Mouse (Mus musculus) embryonic facial prominence, embryonic 13.5 days (tissue): ENCODE results near the gene Aldh1b1. TPM values are rescaled to one million over a fixed set of nuclear protein-coding genes. Genes with fewer than 3 reads are reported as not detected.

ENCODE experiments used
- ATAC-seq: fragments of 200-750 bp; cut with Nextera tagmentation; 2 replicates; pipeline ENCODE4 v1.8.0; 2017; ENCODE audit warnings: low read depth; ENCODE audit not compliant: insufficient number of reproducible peaks, insufficient read depth, low FRiP score, low TSS enrichment
- H3K27ac ChIP-seq: fragments of 300-500 bp; sonication (generic); 2 replicates; pipeline ENCODE4 v1.5.1; 2015; ENCODE audit warnings: moderate library complexity, mild to moderate bottlenecking, inconsistent platforms
- H3K27me3 ChIP-seq: fragments of 300-500 bp; sonication (generic); 2 replicates; pipeline ENCODE4 v1.6.1; 2015; ENCODE audit warnings: mild to moderate bottlenecking, inconsistent platforms
- H3K36me3 ChIP-seq: fragments of 300-500 bp; sonication (generic); 2 replicates; pipeline ENCODE4 v1.6.1; 2015; ENCODE audit warnings: mild to moderate bottlenecking, inconsistent platforms
- H3K4me1 ChIP-seq: fragments of 300-500 bp; sonication (generic); 2 replicates; pipeline ENCODE4 v1.6.1; 2015; ENCODE audit warnings: inconsistent platforms
- H3K4me2 ChIP-seq: fragments of 300-500 bp; sonication (generic); 2 replicates; pipeline ENCODE4 v1.6.1; 2015; ENCODE audit warnings: moderate library complexity, mild to moderate bottlenecking, inconsistent platforms
- H3K4me3 ChIP-seq: fragments of 300-500 bp; sonication (generic); 2 replicates; pipeline ENCODE4 v1.5.1; 2015; ENCODE audit warnings: mild to moderate bottlenecking, inconsistent platforms
- H3K9ac ChIP-seq: fragments of 300-500 bp; sonication (generic); 2 replicates; pipeline ENCODE4 v1.6.1; 2015; ENCODE audit warnings: mild to moderate bottlenecking, inconsistent platforms
- H3K9me3 ChIP-seq: fragments of 300-500 bp; sonication (generic); 2 replicates; pipeline ENCODE4 v1.6.1; 2016; ENCODE audit warnings: inconsistent platforms
- WGBS: fragments of 180-500 bp; shearing (Covaris S2); methylation state at CpG from one replicate; pipeline ENCODE4 v1.1.7; 2015; ENCODE audit warnings: mixed read lengths; 5-methylcytosine and 5-hydroxymethylcytosine counted together
- polyA plus RNA-seq: library from polyadenylated mRNA; unstranded; fragments of >200 nt; fragmentation: Nextera tagmentation; extraction: Ambion mirVana; gene quantifications from 2 replicates; pipeline ENCODE4 v1.2.1, GENCODE M21; 2015

Gene Aldh1b1
- polyA plus RNA-seq, 1 experiment from 2014 or later, result 4.3 TPM

- Histone ChIP-seq H3K4me2 (no peak overlapping the region), H3K4me3 (no peak overlapping the region), H3K9ac (no peak overlapping the region), H3K9me3 (no peaks in the 10 kb centered on the region), H3K4me1 (no peaks in the 10 kb centered on the region), H3K27me3 (no peaks in the 10 kb centered on the region), H3K27ac (no peak overlapping the region), H3K36me3 (no peaks in the 10 kb centered on the region)
- WGBS, result 27% methylated on average over 2 of the region's 2 CpGs
- ATAC-seq, result no peak
These were observed 12.9 kb upstream of the Aldh1b1 start for GRCm38 (mm10) chr4:45785959-45786358.

- Histone ChIP-seq H3K27me3 (no peaks in the 10 kb centered on the region), H3K4me2 (no peak overlapping the region), H3K36me3 (no peaks in the 10 kb centered on the region), H3K4me1 (no peaks in the 10 kb centered on the region), H3K27ac (no peak overlapping the region), H3K9me3 (no peaks in the 10 kb centered on the region), H3K9ac (no peak overlapping the region), H3K4me3 (no peak overlapping the region)
- WGBS, result 52% methylated on average over 4 of the region's 4 CpGs
- ATAC-seq, result no peak
These were observed 12.1 kb upstream of the Aldh1b1 start for GRCm38 (mm10) chr4:45786674-45787073.

GRCm38 (mm10) chr4:45788446-45789081 is 10.3 kb upstream of the Aldh1b1 start:
- Histone ChIP-seq H3K4me1 (no peaks in the 10 kb centered on the region), H3K9me3 (no peaks in the 10 kb centered on the region), H3K4me3 (no peak overlapping the region), H3K27me3 (no peaks in the 10 kb centered on the region), H3K27ac (no peak overlapping the region), H3K9ac (no peak overlapping the region), H3K36me3 (no peaks in the 10 kb centered on the region), H3K4me2 (no peak overlapping the region)
- WGBS, result 83% methylated on average over 13 of the region's 13 CpGs
- ATAC-seq, result no peak

GRCm38 (mm10) chr4:45789263-45789958 is 9.4 kb upstream of the Aldh1b1 start:
- H3K9me3 ChIP-seq, result no peaks in the 10 kb centered on the region
- H3K36me3 ChIP-seq, result no peaks in the 10 kb centered on the region
- no peak overlapping the region for H3K4me2 ChIP-seq
- H3K27me3 ChIP-seq, result no peaks in the 10 kb centered on the region
- H3K27ac ChIP-seq, result no peak overlapping the region
- H3K9ac ChIP-seq, result no peak overlapping the region
- 71% methylated on average over 13 of the region's 13 CpGs for WGBS
- H3K4me1 ChIP-seq, result no peaks in the 10 kb centered on the region
- ATAC-seq, result no peak
- no peak overlapping the region for H3K4me3 ChIP-seq

- no peaks in the 10 kb centered on the region for H3K27me3 ChIP-seq
- ATAC-seq, result no peak
- no peak overlapping the region for H3K4me3 ChIP-seq
- H3K9me3 ChIP-seq, result no peaks in the 10 kb centered on the region
- H3K36me3 ChIP-seq, result no peaks in the 10 kb centered on the region
- no peaks in the 10 kb centered on the region for H3K4me1 ChIP-seq
- no peak overlapping the region for H3K27ac ChIP-seq
- WGBS, result 88% methylated on average over 2 of the region's 2 CpGs
- no peak overlapping the region for H3K9ac ChIP-seq
- no peak overlapping the region for H3K4me2 ChIP-seq
These were observed 8.8 kb upstream of the Aldh1b1 start for GRCm38 (mm10) chr4:45790018-45790417.

- 3% methylated on average over 12 of the region's 12 CpGs for WGBS
- peak overlapping the region; percentile 5 for H3K4me3 ChIP-seq
- peaks cover 16% of the 10 kb centered on the region for H3K27me3 ChIP-seq
- H3K4me1 ChIP-seq, result peaks cover 11% of the 10 kb centered on the region
- H3K9ac ChIP-seq, result no peak overlapping the region
- peak overlapping the region; percentile 42 for H3K4me2 ChIP-seq
- no peak overlapping the region for H3K27ac ChIP-seq
- H3K9me3 ChIP-seq, result no peaks in the 10 kb centered on the region
- H3K36me3 ChIP-seq, result no peaks in the 10 kb centered on the region
- ATAC-seq, result no peak
These were observed 3.5 kb upstream of the Aldh1b1 start for GRCm38 (mm10) chr4:45795191-45795811.

- Histone ChIP-seq H3K4me1 (peaks cover 11% of the 10 kb centered on the region), H3K4me2 (no peak overlapping the region), H3K36me3 (no peaks in the 10 kb centered on the region), H3K27ac (no peak overlapping the region), H3K9ac (no peak overlapping the region), H3K4me3 (no peak overlapping the region), H3K9me3 (no peaks in the 10 kb centered on the region), H3K27me3 (peaks cover 16% of the 10 kb centered on the region)
- no peak for ATAC-seq
- 61% methylated on average over 5 of the region's 5 CpGs for WGBS
These were observed 2.1 kb upstream of the Aldh1b1 start for GRCm38 (mm10) chr4:45796760-45797159.

- ATAC-seq, result no peak
- 37% methylated on average over 3 of the region's 3 CpGs for WGBS
- peaks cover 3% of the 10 kb centered on the region; the same call in 1 of the 2 replicates for H3K36me3 ChIP-seq
- no peak overlapping the region for H3K4me3 ChIP-seq
- H3K27ac ChIP-seq, result no peak overlapping the region
- no peaks in the 10 kb centered on the region for H3K9me3 ChIP-seq
- H3K4me1 ChIP-seq, result peaks cover 11% of the 10 kb centered on the region
- no peak overlapping the region for H3K9ac ChIP-seq
- no peak overlapping the region for H3K4me2 ChIP-seq
- H3K27me3 ChIP-seq, result peaks cover 16% of the 10 kb centered on the region
These were observed 1.2 kb downstream of the Aldh1b1 start for GRCm38 (mm10) chr4:45799956-45800537.

GRCm38 (mm10) chr4:45802900-45803299 is 4.1 kb downstream of the Aldh1b1 start:
- Histone ChIP-seq H3K27me3 (peaks cover 3% of the 10 kb centered on the region; the same call in 1 of the 2 replicates), H3K4me2 (no peak overlapping the region), H3K9me3 (no peaks in the 10 kb centered on the region), H3K4me1 (peaks cover 8% of the 10 kb centered on the region; the same call in 1 of the 2 replicates), H3K36me3 (peaks cover 3% of the 10 kb centered on the region; the same call in 1 of the 2 replicates), H3K27ac (no peak overlapping the region), H3K4me3 (no peak overlapping the region), H3K9ac (no peak overlapping the region)
- no peak for ATAC-seq
- 91% methylated on average over 14 of the region's 14 CpGs for WGBS

- Histone ChIP-seq H3K27me3 (0 out of 2 replicates have a peak, but pooled peaks cover 9% of the 10 kb centered on the region), H3K4me2 (no peak overlapping the region), H3K36me3 (peaks cover 3% of the 10 kb centered on the region; the same call in 1 of the 2 replicates), H3K27ac (no peak overlapping the region), H3K4me3 (no peak overlapping the region), H3K9ac (no peak overlapping the region), H3K4me1 (no peaks in the 10 kb centered on the region), H3K9me3 (no peaks in the 10 kb centered on the region)
- 30% methylated on average over 7 of the region's 7 CpGs for WGBS
- no peak for ATAC-seq
These were observed 9.2 kb downstream of the Aldh1b1 start for GRCm38 (mm10) chr4:45808034-45808433.

- Histone ChIP-seq H3K4me1 (no peaks in the 10 kb centered on the region), H3K4me2 (no peak overlapping the region), H3K27me3 (0 out of 2 replicates have a peak, but pooled peaks cover 13% of the 10 kb centered on the region), H3K9me3 (no peaks in the 10 kb centered on the region), H3K36me3 (no peaks in the 10 kb centered on the region), H3K4me3 (no peak overlapping the region), H3K27ac (no peak overlapping the region), H3K9ac (no peak overlapping the region)
- no peak for ATAC-seq
- 15% methylated on average over 8 of the region's 8 CpGs for WGBS
These were observed 12.4 kb downstream of the Aldh1b1 start for GRCm38 (mm10) chr4:45811250-45811649.
